Mouse (Mus musculus): Measurements from ENCODE around the gene Ube2f.

GRCm38 (mm10) chr1:91276581-91276980, 26.5 kb downstream of the Ube2f start:
- no peak for TF ChIP-seq CTCF (IDR thresholded peaks at IDR 0.05; ENCODE audit: low read depth, low read length)
- TF ChIP-seq POLR2A (IDR thresholded peaks at IDR 0.05; ENCODE audit: extremely low read depth, insufficient read depth, low read length): no peak
